Mouse (Mus musculus) frontal cortex, adult 2 months (tissue): ENCODE data around the gene Gm28038. TPM values are rescaled to one million over a fixed set of nuclear protein-coding genes. Genes with fewer than 3 reads are reported as not detected.

Experiments used
- DNase-seq, 2 experiments: peaks; one replicate each; pipeline ENCODE4 v3.0.0; 2022; ENCODE audit warnings: low spot score in 1 of 2; ENCODE audit errors: extremely low spot score in 1 of 2
- polyA plus RNA-seq: library from polyadenylated mRNA; depleted of rRNA; stranded (reverse); fragments of >200 nt; gene quantifications from 2 replicates; pipeline ENCODE4 v1.2.3, GENCODE M21; 2012; rRNA removed

Gm28038 gene
- polyA plus RNA-seq: not detected in 2 replicates

- no peak for DNase-seq
These were observed at the start of gene Gm28038 for GRCm38 (mm10) chr2:30280743-30281142. Gene Gm28038, plus strand, starts transcription at chr2:30281043.

GRCm38 (mm10) chr2:30235593-30235992, 45.2 kb upstream of the Gm28038 start:
- DNase-seq: no peak

- DNase-seq: no peak
These were observed 44.2 kb upstream of the Gm28038 start for GRCm38 (mm10) chr2:30236426-30237198.

- DNase-seq: peak; percentile 98 to 100
These were observed 43.5 kb upstream of the Gm28038 start, which contains the start of gene Lrrc8a for GRCm38 (mm10) chr2:30237199-30237880. Gene Lrrc8a, plus strand, starts transcription at chr2:30237715.

- peak in 1 of 2 experiments; percentile 62 for DNase-seq
These were observed 43.0 kb upstream of the Gm28038 start for GRCm38 (mm10) chr2:30237881-30238280.

- no peak for DNase-seq
These were observed 41.9 kb upstream of the Gm28038 start for GRCm38 (mm10) chr2:30238906-30239465.

- DNase-seq: no peak
These were observed 41.1 kb upstream of the Gm28038 start for GRCm38 (mm10) chr2:30239777-30240176.

- no peak for DNase-seq
These were observed 40.6 kb upstream of the Gm28038 start, which contains the start of gene Gm28035 for GRCm38 (mm10) chr2:30240267-30240666. Gene Gm28035, plus strand, starts transcription at chr2:30240567.

- DNase-seq: no peak
These were observed 38.3 kb upstream of the Gm28038 start for GRCm38 (mm10) chr2:30242509-30242908.

GRCm38 (mm10) chr2:30243391-30243790, 37.5 kb upstream of the Gm28038 start:
- no peak for DNase-seq

- DNase-seq: no peak
These were observed 36.2 kb upstream of the Gm28038 start for GRCm38 (mm10) chr2:30244595-30245178.

GRCm38 (mm10) chr2:30247036-30247435, 33.8 kb upstream of the Gm28038 start:
- DNase-seq: no peak

GRCm38 (mm10) chr2:30247681-30248080, 33.2 kb upstream of the Gm28038 start:
- DNase-seq: no peak

- DNase-seq: no peak
These were observed 31.7 kb upstream of the Gm28038 start for GRCm38 (mm10) chr2:30249182-30249581.

- no peak for DNase-seq
These were observed 30.4 kb upstream of the Gm28038 start for GRCm38 (mm10) chr2:30250166-30251128.

- no peak for DNase-seq
These were observed 29.3 kb upstream of the Gm28038 start for GRCm38 (mm10) chr2:30251417-30252104.

GRCm38 (mm10) chr2:30252521-30252920, 28.3 kb upstream of the Gm28038 start:
- DNase-seq: peak in 1 of 2 experiments; percentile 39

GRCm38 (mm10) chr2:30253809-30254208, 27.0 kb upstream of the Gm28038 start:
- no peak for DNase-seq
